Mouse (Mus musculus): Measurements from ENCODE around the gene Gm42791. TPM values are rescaled to one million over a fixed set of nuclear protein-coding genes. Genes with fewer than 3 reads are reported as not detected.

Gene Gm42791
- polyA plus RNA-seq, 1 experiment from 2014 or later = 2.2 TPM

GRCm38 (mm10) chr5:148954314-148955060 lies 40.5 kb downstream of the Gm42791 start:
- WGBS = 75% methylated on average over 22 of the region's 22 CpGs
- no peak overlapping the region for H3K4me2 ChIP-seq (ENCODE audit: low read depth, low read length)
- no peak overlapping the region for H3K9ac ChIP-seq (ENCODE audit: low read length)
- H3K4me1 ChIP-seq (ENCODE audit: control insufficient read depth, insufficient read depth, low read length) = peaks cover 23% of the 10 kb centered on the region
- H3K9me3 ChIP-seq (replicated peaks; ENCODE audit: control insufficient read depth, low read length) = no peaks in the 10 kb centered on the region
- ATAC-seq (ENCODE audit: insufficient read depth, low FRiP score) = no peak
- no peak overlapping the region for H3K27ac ChIP-seq (ENCODE audit: low read length)
- H3K36me3 ChIP-seq (ENCODE audit: control insufficient read depth, insufficient read depth, low read length) = no peaks in the 10 kb centered on the region
- H3K4me3 ChIP-seq (replicated peaks; ENCODE audit: low read length) = no peak overlapping the region
- H3K27me3 ChIP-seq (ENCODE audit: control insufficient read depth, insufficient read depth, low read length) = no peaks in the 10 kb centered on the region

- 70% methylated on average over 5 of the region's 5 CpGs for WGBS
These were observed 41.8 kb downstream of the Gm42791 start for GRCm38 (mm10) chr5:148953098-148953497.

DNA sequence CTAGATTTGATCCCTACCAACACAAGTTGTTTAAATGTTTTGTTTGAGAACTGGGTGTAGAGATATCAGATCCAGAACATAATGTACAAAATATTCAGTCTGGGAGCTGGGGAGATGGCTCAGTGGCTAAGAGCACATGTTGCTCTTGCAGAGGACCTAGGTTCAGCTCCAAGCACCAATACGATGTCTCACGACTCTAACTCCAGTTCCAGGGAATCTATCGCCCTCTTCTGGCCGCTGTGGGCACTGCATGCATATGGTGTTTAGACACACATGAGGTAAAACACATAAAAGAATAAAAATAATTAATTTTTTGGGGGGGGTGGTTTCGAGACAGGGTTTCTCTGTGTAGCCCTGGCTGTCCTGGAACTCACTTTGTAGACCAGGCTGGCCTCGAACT lies 42.5 kb downstream of the Gm42791 start:
- 52% methylated on average over 6 of the region's 6 CpGs for WGBS
- no peak overlapping the region for H3K27ac ChIP-seq (ENCODE audit: low read length)

More at GRCm38 (mm10) chr5:148953098-148953497, 41.8 kb downstream of the Gm42791 start:
- no peaks in the 10 kb centered on the region for H3K27me3 ChIP-seq (ENCODE audit: control insufficient read depth, insufficient read depth, low read length)
- peaks cover 15% of the 10 kb centered on the region for H3K4me1 ChIP-seq (ENCODE audit: control insufficient read depth, insufficient read depth, low read length)
- H3K4me2 ChIP-seq (ENCODE audit: low read depth, low read length) = no peak overlapping the region
- ATAC-seq (ENCODE audit: insufficient read depth, low FRiP score) = no peak
- H3K9me3 ChIP-seq (replicated peaks; ENCODE audit: control insufficient read depth, low read length) = no peaks in the 10 kb centered on the region
- H3K27ac ChIP-seq (ENCODE audit: low read length) = no peak overlapping the region
- H3K9ac ChIP-seq (ENCODE audit: low read length) = no peak overlapping the region
- no peak overlapping the region for H3K4me3 ChIP-seq (replicated peaks; ENCODE audit: low read length)
- no peaks in the 10 kb centered on the region for H3K36me3 ChIP-seq (ENCODE audit: control insufficient read depth, insufficient read depth, low read length)

DNA sequence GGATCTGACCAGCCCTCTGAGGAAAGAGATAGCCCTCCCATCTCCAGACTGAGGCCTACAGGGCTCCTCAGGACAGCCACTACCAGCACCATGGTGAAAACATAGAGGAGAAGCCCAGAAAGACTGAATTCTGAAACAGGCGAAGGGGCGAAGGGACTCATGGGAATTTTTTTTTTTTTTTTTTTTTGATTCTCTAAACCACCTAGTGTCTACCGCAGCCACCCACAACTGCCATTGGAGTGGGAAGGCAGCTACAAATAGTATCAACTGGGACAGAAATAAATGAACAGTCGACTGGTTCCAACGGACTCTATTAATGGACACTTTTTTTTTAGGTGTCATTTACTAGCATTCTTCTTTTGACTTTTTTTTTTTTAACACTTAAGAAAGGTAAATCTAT lies 43.6 kb downstream of the Gm42791 start:
- whole genome bisulfite sequencing = 83% methylated on average over 5 of the region's 5 CpGs
- H3K9me3 ChIP-seq (replicated peaks; ENCODE audit: control insufficient read depth, low read length) = 0 out of 2 replicates have a peak, but pooled peaks cover 2% of the 10 kb centered on the region
- H3K4me1 ChIP-seq (ENCODE audit: control insufficient read depth, insufficient read depth, low read length) = 0 out of 2 replicates have a peak, but pooled peaks cover 5% of the 10 kb centered on the region
- no peak overlapping the region for H3K4me3 ChIP-seq (replicated peaks; ENCODE audit: low read length)
- no peak for ATAC-seq (ENCODE audit: insufficient read depth, low FRiP score)
- H3K36me3 ChIP-seq (ENCODE audit: control insufficient read depth, insufficient read depth, low read length) = no peaks in the 10 kb centered on the region
- H3K9ac ChIP-seq (ENCODE audit: low read length) = no peak overlapping the region
- no peaks in the 10 kb centered on the region for H3K27me3 ChIP-seq (ENCODE audit: control insufficient read depth, insufficient read depth, low read length)
- no peak overlapping the region for H3K4me2 ChIP-seq (ENCODE audit: low read depth, low read length)
- H3K27ac ChIP-seq (ENCODE audit: low read length) = no peak overlapping the region

More for the DNA sequence above, 42.5 kb downstream of the Gm42791 start:
- Histone ChIP-seq H3K36me3 (ENCODE audit: control insufficient read depth, insufficient read depth, low read length) (no peaks in the 10 kb centered on the region), H3K9ac (ENCODE audit: low read length) (no peak overlapping the region), H3K4me1 (ENCODE audit: control insufficient read depth, insufficient read depth, low read length) (peaks cover 13% of the 10 kb centered on the region), H3K27me3 (ENCODE audit: control insufficient read depth, insufficient read depth, low read length) (no peaks in the 10 kb centered on the region), H3K4me3 (replicated peaks; ENCODE audit: low read length) (no peak overlapping the region), H3K9me3 (replicated peaks; ENCODE audit: control insufficient read depth, low read length) (no peaks in the 10 kb centered on the region), H3K4me2 (ENCODE audit: low read depth, low read length) (no peak overlapping the region)
- no peak for ATAC-seq (ENCODE audit: insufficient read depth, low FRiP score)

- H3K27ac ChIP-seq (ENCODE audit: low read length) = no peak overlapping the region
- WGBS = 34% methylated on average over 15 of the region's 15 CpGs
- no peak overlapping the region for H3K4me3 ChIP-seq (replicated peaks; ENCODE audit: low read length)
- 0 out of 2 replicates have a peak, but pooled peaks cover 2% of the 10 kb centered on the region for H3K9me3 ChIP-seq (replicated peaks; ENCODE audit: control insufficient read depth, low read length)
- H3K36me3 ChIP-seq (ENCODE audit: control insufficient read depth, insufficient read depth, low read length) = no peaks in the 10 kb centered on the region
- H3K9ac ChIP-seq (ENCODE audit: low read length) = no peak overlapping the region
- no peak for ATAC-seq (ENCODE audit: insufficient read depth, low FRiP score)
- H3K4me2 ChIP-seq (ENCODE audit: low read depth, low read length) = no peak overlapping the region
- 0 out of 2 replicates have a peak, but pooled peaks cover 4% of the 10 kb centered on the region for H3K4me1 ChIP-seq (ENCODE audit: control insufficient read depth, insufficient read depth, low read length)
- no peaks in the 10 kb centered on the region for H3K27me3 ChIP-seq (ENCODE audit: control insufficient read depth, insufficient read depth, low read length)
These were observed 44.9 kb downstream of the Gm42791 start for GRCm38 (mm10) chr5:148950064-148950463.

- no peaks in the 10 kb centered on the region for H3K27me3 ChIP-seq (ENCODE audit: control insufficient read depth, insufficient read depth, low read length)
- no peak overlapping the region for H3K4me2 ChIP-seq (ENCODE audit: low read depth, low read length)
- H3K36me3 ChIP-seq (ENCODE audit: control insufficient read depth, insufficient read depth, low read length) = no peaks in the 10 kb centered on the region
- 75% methylated on average over 9 of the region's 9 CpGs for WGBS
- H3K27ac ChIP-seq (ENCODE audit: low read length) = no peak overlapping the region
- no peak for ATAC-seq (ENCODE audit: insufficient read depth, low FRiP score)
- H3K9ac ChIP-seq (ENCODE audit: low read length) = no peak overlapping the region
- H3K9me3 ChIP-seq (replicated peaks; ENCODE audit: control insufficient read depth, low read length) = 0 out of 2 replicates have a peak, but pooled peaks cover 2% of the 10 kb centered on the region
- no peak overlapping the region for H3K4me3 ChIP-seq (replicated peaks; ENCODE audit: low read length)
- H3K4me1 ChIP-seq (ENCODE audit: control insufficient read depth, insufficient read depth, low read length) = peaks cover 3% of the 10 kb centered on the region; the same call in 1 of the 2 replicates
These were observed 46.4 kb downstream of the Gm42791 start for GRCm38 (mm10) chr5:148948577-148948976.

DNA sequence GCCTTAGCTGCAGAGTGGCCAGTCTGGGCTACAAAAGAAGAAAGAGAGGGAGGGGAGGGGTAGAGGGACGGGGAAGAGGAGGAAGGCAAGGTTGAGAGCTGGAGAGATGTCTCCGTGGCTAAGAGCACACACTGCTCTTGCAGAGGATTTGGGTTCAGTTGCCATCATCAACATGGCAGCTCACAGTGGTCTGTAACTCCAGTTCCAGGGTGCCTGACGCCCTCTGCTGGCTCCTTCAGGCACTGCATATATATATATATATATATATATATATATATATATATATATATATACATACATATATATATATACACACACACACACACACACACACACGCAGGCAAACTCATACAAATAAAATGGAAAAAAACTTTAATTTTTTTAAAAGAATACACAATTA lies 47.5 kb downstream of the Gm42791 start:
- Histone ChIP-seq H3K4me1 (ENCODE audit: control insufficient read depth, insufficient read depth, low read length) (peaks cover 3% of the 10 kb centered on the region; the same call in 1 of the 2 replicates), H3K4me3 (replicated peaks; ENCODE audit: low read length) (no peak overlapping the region), H3K9ac (ENCODE audit: low read length) (no peak overlapping the region), H3K27ac (ENCODE audit: low read length) (no peak overlapping the region), H3K36me3 (ENCODE audit: control insufficient read depth, insufficient read depth, low read length) (no peaks in the 10 kb centered on the region), H3K4me2 (ENCODE audit: low read depth, low read length) (no peak overlapping the region), H3K27me3 (ENCODE audit: control insufficient read depth, insufficient read depth, low read length) (no peaks in the 10 kb centered on the region), H3K9me3 (replicated peaks; ENCODE audit: control insufficient read depth, low read length) (0 out of 2 replicates have a peak, but pooled peaks cover 2% of the 10 kb centered on the region)
- ATAC-seq (ENCODE audit: insufficient read depth, low FRiP score) = no peak
- 72% methylated on average over 4 of the region's 4 CpGs for WGBS

DNA sequence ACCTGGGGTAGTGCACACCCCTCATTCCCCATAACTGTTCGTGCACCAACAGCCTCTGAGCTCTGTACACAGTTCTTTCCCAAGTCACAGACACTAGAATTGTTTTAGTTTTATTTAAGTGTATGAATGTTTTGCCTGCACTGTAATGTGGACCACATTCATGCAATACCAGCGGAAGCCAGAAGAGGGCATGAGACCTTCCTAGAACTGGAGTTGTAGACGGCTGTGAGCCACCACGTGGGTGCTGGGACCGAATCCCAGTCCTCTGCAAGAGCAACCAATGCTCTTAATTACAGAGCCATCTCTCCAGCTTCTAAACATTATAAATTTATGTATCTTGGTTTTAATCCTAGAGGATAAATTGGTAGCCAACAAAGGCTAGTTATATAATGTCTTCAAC lies 48.2 kb downstream of the Gm42791 start:
- H3K27me3 ChIP-seq (ENCODE audit: control insufficient read depth, insufficient read depth, low read length) = no peaks in the 10 kb centered on the region
- H3K4me1 ChIP-seq (ENCODE audit: control insufficient read depth, insufficient read depth, low read length) = peaks cover 3% of the 10 kb centered on the region; the same call in 1 of the 2 replicates
- 0 out of 2 replicates have a peak, but pooled peaks cover 2% of the 10 kb centered on the region for H3K9me3 ChIP-seq (replicated peaks; ENCODE audit: control insufficient read depth, low read length)
- H3K27ac ChIP-seq (ENCODE audit: low read length) = no peak overlapping the region
- H3K4me2 ChIP-seq (ENCODE audit: low read depth, low read length) = no peak overlapping the region
- no peak overlapping the region for H3K9ac ChIP-seq (ENCODE audit: low read length)
- H3K36me3 ChIP-seq (ENCODE audit: control insufficient read depth, insufficient read depth, low read length) = no peaks in the 10 kb centered on the region
- no peak for ATAC-seq (ENCODE audit: insufficient read depth, low FRiP score)
- no peak overlapping the region for H3K4me3 ChIP-seq (replicated peaks; ENCODE audit: low read length)
- WGBS = 76% methylated on average over 5 of the region's 5 CpGs

- H3K4me3 ChIP-seq (replicated peaks; ENCODE audit: low read length) = no peak overlapping the region
- no peak overlapping the region for H3K4me2 ChIP-seq (ENCODE audit: low read depth, low read length)
- H3K4me1 ChIP-seq (ENCODE audit: control insufficient read depth, insufficient read depth, low read length) = peaks cover 3% of the 10 kb centered on the region; the same call in 1 of the 2 replicates
- no peak overlapping the region for H3K27ac ChIP-seq (ENCODE audit: low read length)
- 84% methylated on average over 2 of the region's 2 CpGs for WGBS
- H3K9ac ChIP-seq (ENCODE audit: low read length) = no peak overlapping the region
- no peaks in the 10 kb centered on the region for H3K27me3 ChIP-seq (ENCODE audit: control insufficient read depth, insufficient read depth, low read length)
- H3K9me3 ChIP-seq (replicated peaks; ENCODE audit: control insufficient read depth, low read length) = 0 out of 2 replicates have a peak, but pooled peaks cover 2% of the 10 kb centered on the region
- no peaks in the 10 kb centered on the region for H3K36me3 ChIP-seq (ENCODE audit: control insufficient read depth, insufficient read depth, low read length)
- ATAC-seq (ENCODE audit: insufficient read depth, low FRiP score) = no peak
These were observed 49.2 kb downstream of the Gm42791 start for GRCm38 (mm10) chr5:148945735-148946134.

Measured in stomach, embryonic 16.5 days (tissue).